Mouse (Mus musculus): ENCODE measurements at regions not wholly inside any gene's neighbourhood (a gene's known extent, or its start where the extent isn't known, plus 50 kb on each side); places are given as distances from the start of the nearest gene placed in this dataset.
A peak's percentile ranks its signal among the peaks of the same experiment; 100 is the strongest.
"Not testable (repeated sequence)": the region's sequence is repeated elsewhere in the genome, so short reads cannot be mapped to it uniquely, and the experiment has no call there.

GRCm38 (mm10) chrX:94785983-94786382, 61.6 kb downstream of the Zxdb start:
- Histone ChIP-seq H3K36me3 (replicated peaks; ENCODE audit: control insufficient read depth, insufficient read depth, low read length) (no peaks in the 10 kb centered on the region), H3K4me3 (ENCODE audit: low read depth, low read length) (no peak overlapping the region), H3K9ac (replicated peaks; ENCODE audit: low read depth, low read length) (no peak overlapping the region), H3K4me1 (ENCODE audit: control insufficient read depth, insufficient read depth) (no peaks in the 10 kb centered on the region), H3K9me3 (replicated peaks; ENCODE audit: control insufficient read depth, low read length) (no peaks in the 10 kb centered on the region; the same call in 1 of the 2 replicates), H3K27ac (ENCODE audit: low read depth) (no peak overlapping the region), H3K27me3 (ENCODE audit: control insufficient read depth, insufficient read depth, low read length) (no peaks in the 10 kb centered on the region), H3K4me2 (ENCODE audit: low read depth, low read length) (no peak overlapping the region)
- no peak for ATAC-seq (ENCODE audit: insufficient read depth, low read depth)
- 60% methylated on average over 5 of the region's 5 CpGs for WGBS
- DNase-seq (ENCODE audit: low spot score): no peak
- TF ChIP-seq EP300 (IDR thresholded peaks at IDR 0.05; ENCODE audit: low read depth): no peak
- TF ChIP-seq CTCF (IDR thresholded peaks at IDR 0.05; ENCODE audit: low read depth): no peak

- Histone ChIP-seq H3K4me1 (ENCODE audit: control insufficient read depth, insufficient read depth) (no peaks in the 10 kb centered on the region), H3K4me2 (ENCODE audit: low read depth, low read length) (no peak overlapping the region), H3K27me3 (ENCODE audit: control insufficient read depth, insufficient read depth, low read length) (no peaks in the 10 kb centered on the region), H3K9me3 (replicated peaks; ENCODE audit: control insufficient read depth, low read length) (no peaks in the 10 kb centered on the region; the same call in 1 of the 2 replicates), H3K4me3 (ENCODE audit: low read depth, low read length) (no peak overlapping the region), H3K36me3 (replicated peaks; ENCODE audit: control insufficient read depth, insufficient read depth, low read length) (no peaks in the 10 kb centered on the region), H3K27ac (ENCODE audit: low read depth) (no peak overlapping the region), H3K9ac (replicated peaks; ENCODE audit: low read depth, low read length) (no peak overlapping the region)
- TF ChIP-seq CTCF (IDR thresholded peaks at IDR 0.05; ENCODE audit: low read depth): no peak
- no peak for TF ChIP-seq EP300 (IDR thresholded peaks at IDR 0.05; ENCODE audit: low read depth)
- no peak for ATAC-seq (ENCODE audit: insufficient read depth, low read depth)
- DNase-seq (ENCODE audit: low spot score): no peak
- 60% methylated on average over 3 of the region's 3 CpGs for WGBS
Observed at GRCm38 (mm10) chrX:94788331-94788920, 64.1 kb downstream of the Zxdb start.

GRCm38 (mm10) chrX:94796845-94797244, 72.5 kb downstream of the Zxdb start:
- peak; percentile 42 for ATAC-seq (ENCODE audit: insufficient read depth, low read depth)
- H3K36me3 ChIP-seq (replicated peaks; ENCODE audit: control insufficient read depth, insufficient read depth, low read length); H3K27me3 ChIP-seq (ENCODE audit: control insufficient read depth, insufficient read depth, low read length); H3K27ac ChIP-seq (ENCODE audit: low read depth); H3K4me1 ChIP-seq (ENCODE audit: control insufficient read depth, insufficient read depth); H3K9ac ChIP-seq (replicated peaks; ENCODE audit: low read depth, low read length); H3K4me2 ChIP-seq (ENCODE audit: low read depth, low read length); H3K4me3 ChIP-seq (ENCODE audit: low read depth, low read length); DNase-seq (ENCODE audit: low spot score); H3K9me3 ChIP-seq (replicated peaks; ENCODE audit: control insufficient read depth, low read length): not testable (repeated sequence)
- no CpG with 5 or more reads among the region's 37 CpGs for WGBS

GRCm38 (mm10) chrX:94797348-94798182, 73.2 kb downstream of the Zxdb start:
- not testable (repeated sequence) for H3K4me2 ChIP-seq (ENCODE audit: low read depth, low read length); H3K27me3 ChIP-seq (ENCODE audit: control insufficient read depth, insufficient read depth, low read length); H3K4me1 ChIP-seq (ENCODE audit: control insufficient read depth, insufficient read depth); DNase-seq (ENCODE audit: low spot score); H3K4me3 ChIP-seq (ENCODE audit: low read depth, low read length); H3K36me3 ChIP-seq (replicated peaks; ENCODE audit: control insufficient read depth, insufficient read depth, low read length); H3K27ac ChIP-seq (ENCODE audit: low read depth); H3K9ac ChIP-seq (replicated peaks; ENCODE audit: low read depth, low read length); H3K9me3 ChIP-seq (replicated peaks; ENCODE audit: control insufficient read depth, low read length)
- peak; percentile 66 for ATAC-seq (ENCODE audit: insufficient read depth, low read depth)
- WGBS: no CpG with 5 or more reads among the region's 131 CpGs

GRCm38 (mm10) chrX:94798183-94798619, 73.8 kb downstream of the Zxdb start:
- not testable (repeated sequence) for H3K4me1 ChIP-seq (ENCODE audit: control insufficient read depth, insufficient read depth); H3K9ac ChIP-seq (replicated peaks; ENCODE audit: low read depth, low read length); H3K4me2 ChIP-seq (ENCODE audit: low read depth, low read length); H3K36me3 ChIP-seq (replicated peaks; ENCODE audit: control insufficient read depth, insufficient read depth, low read length); H3K9me3 ChIP-seq (replicated peaks; ENCODE audit: control insufficient read depth, low read length); H3K4me3 ChIP-seq (ENCODE audit: low read depth, low read length); DNase-seq (ENCODE audit: low spot score); H3K27me3 ChIP-seq (ENCODE audit: control insufficient read depth, insufficient read depth, low read length); H3K27ac ChIP-seq (ENCODE audit: low read depth)
- ATAC-seq (ENCODE audit: insufficient read depth, low read depth): peak; percentile 59
- WGBS: no CpG with 5 or more reads among the region's 22 CpGs

GRCm38 (mm10) chrX:94812760-94813159, 88.4 kb downstream of the Zxdb start:
- H3K4me2 ChIP-seq (ENCODE audit: low read depth, low read length); H3K4me1 ChIP-seq (ENCODE audit: control insufficient read depth, insufficient read depth); H3K27me3 ChIP-seq (ENCODE audit: control insufficient read depth, insufficient read depth, low read length); DNase-seq (ENCODE audit: low spot score); H3K27ac ChIP-seq (ENCODE audit: low read depth); H3K9ac ChIP-seq (replicated peaks; ENCODE audit: low read depth, low read length); H3K9me3 ChIP-seq (replicated peaks; ENCODE audit: control insufficient read depth, low read length); H3K36me3 ChIP-seq (replicated peaks; ENCODE audit: control insufficient read depth, insufficient read depth, low read length); H3K4me3 ChIP-seq (ENCODE audit: low read depth, low read length); ATAC-seq (ENCODE audit: insufficient read depth, low read depth): not testable (repeated sequence)
- no CpG with 5 or more reads among the region's 3 CpGs for WGBS

GRCm38 (mm10) chrX:94827524-94827923, 103.2 kb downstream of the Zxdb start:
- H3K36me3 ChIP-seq (replicated peaks; ENCODE audit: control insufficient read depth, insufficient read depth, low read length); DNase-seq (ENCODE audit: low spot score); H3K9me3 ChIP-seq (replicated peaks; ENCODE audit: control insufficient read depth, low read length); H3K4me3 ChIP-seq (ENCODE audit: low read depth, low read length); ATAC-seq (ENCODE audit: insufficient read depth, low read depth); H3K27me3 ChIP-seq (ENCODE audit: control insufficient read depth, insufficient read depth, low read length); H3K9ac ChIP-seq (replicated peaks; ENCODE audit: low read depth, low read length); H3K4me1 ChIP-seq (ENCODE audit: control insufficient read depth, insufficient read depth); H3K27ac ChIP-seq (ENCODE audit: low read depth); H3K4me2 ChIP-seq (ENCODE audit: low read depth, low read length): not testable (repeated sequence)
- 85% methylated on average over 6 of the region's 6 CpGs for WGBS

GRCm38 (mm10) chrX:94844110-94844779, 119.9 kb downstream of the Zxdb start:
- not testable (repeated sequence) for H3K27me3 ChIP-seq (ENCODE audit: control insufficient read depth, insufficient read depth, low read length); H3K27ac ChIP-seq (ENCODE audit: low read depth); H3K4me2 ChIP-seq (ENCODE audit: low read depth, low read length); H3K4me1 ChIP-seq (ENCODE audit: control insufficient read depth, insufficient read depth); H3K36me3 ChIP-seq (replicated peaks; ENCODE audit: control insufficient read depth, insufficient read depth, low read length); H3K9me3 ChIP-seq (replicated peaks; ENCODE audit: control insufficient read depth, low read length); H3K9ac ChIP-seq (replicated peaks; ENCODE audit: low read depth, low read length); DNase-seq (ENCODE audit: low spot score); H3K4me3 ChIP-seq (ENCODE audit: low read depth, low read length)
- 24% methylated on average over 2 of the region's 2 CpGs for WGBS
- ATAC-seq (ENCODE audit: insufficient read depth, low read depth): 0 out of 2 replicates have a peak, but pooled peaks have one; percentile 36
